Mouse (Mus musculus) G1E-ER4 (cell line): ENCODE measurements at regions not wholly inside any gene's neighbourhood (a gene's known extent, or its start where the extent isn't known, plus 50 kb on each side); places are given as distances from the start of the nearest gene placed in this dataset.

Experiments used
- GATA1 ChIP-seq: IDR thresholded peaks from one replicate; pipeline ENCODE4 v1.8.0; 2012; ENCODE audit warnings: low read length, inconsistent platforms

GRCm38 (mm10) chr10:119015311-119016055, 145.5 kb upstream of the Dyrk2 start:
- no peak for TF ChIP-seq GATA1

GRCm38 (mm10) chr10:119014731-119015130, 144.7 kb upstream of the Dyrk2 start:
- TF ChIP-seq GATA1: no peak

- no peak for TF ChIP-seq GATA1
Measured at GRCm38 (mm10) chr10:119013758-119014157, 143.7 kb upstream of the Dyrk2 start.

- TF ChIP-seq GATA1: no peak
Measured at GRCm38 (mm10) chr10:119011511-119011910, 141.5 kb upstream of the Dyrk2 start.

- TF ChIP-seq GATA1: no peak
Measured at GRCm38 (mm10) chr10:119010884-119011283, 140.9 kb upstream of the Dyrk2 start.

- TF ChIP-seq GATA1: no peak
Measured at GRCm38 (mm10) chr10:119006866-119007575, 137.0 kb upstream of the Dyrk2 start.

- no peak for TF ChIP-seq GATA1
Measured at GRCm38 (mm10) chr10:119005491-119005890, 135.5 kb upstream of the Dyrk2 start.

GRCm38 (mm10) chr10:119004426-119004825, 134.4 kb upstream of the Dyrk2 start:
- TF ChIP-seq GATA1: no peak

- no peak for TF ChIP-seq GATA1
Measured at GRCm38 (mm10) chr10:119003839-119004238, 133.8 kb upstream of the Dyrk2 start.

- TF ChIP-seq GATA1: no peak
Measured at GRCm38 (mm10) chr10:119003042-119003441, 133.0 kb upstream of the Dyrk2 start.

- TF ChIP-seq GATA1: no peak
Measured at GRCm38 (mm10) chr10:119001895-119002294, 131.9 kb upstream of the Dyrk2 start.

- no peak for TF ChIP-seq GATA1
Measured at GRCm38 (mm10) chr10:119001000-119001780, 131.2 kb upstream of the Dyrk2 start.

- TF ChIP-seq GATA1: no peak
Measured at GRCm38 (mm10) chr10:118998966-118999365, 129.0 kb upstream of the Dyrk2 start.

- TF ChIP-seq GATA1: no peak
Measured at GRCm38 (mm10) chr10:118997034-118997433, 127.0 kb upstream of the Dyrk2 start.

- TF ChIP-seq GATA1: no peak
Measured at GRCm38 (mm10) chr10:118993819-118994574, 124.0 kb upstream of the Dyrk2 start.
